Mouse (Mus musculus): ENCODE data around the gene Rnf220. TPM values are rescaled to one million over a fixed set of nuclear protein-coding genes. Genes with fewer than 3 reads are reported as not detected.

Gene Rnf220
- polyA plus RNA-seq, 1 experiment from 2014 or later: 92.3 TPM

- Histone ChIP-seq H3K27me3 (ENCODE audit: control insufficient read depth, insufficient read depth, low read length) (no peaks in the 10 kb centered on the region; the same call in 1 of the 2 replicates), H3K4me1 (replicated peaks; ENCODE audit: control insufficient read depth, insufficient read depth, low read length) (peaks cover 5% of the 10 kb centered on the region; the same call in 1 of the 2 replicates), H3K9me3 (ENCODE audit: control insufficient read depth, low read length) (no peaks in the 10 kb centered on the region)
Observed at GRCm38 (mm10) chr4:117476355-117476754, 20.5 kb downstream of the Rnf220 start.

GRCm38 (mm10) chr4:117473985-117474354 lies 22.9 kb downstream of the Rnf220 start:
- H3K36me3 ChIP-seq (ENCODE audit: control insufficient read depth, insufficient read depth, low read length): no peaks in the 10 kb centered on the region
- no peak overlapping the region for H3K9ac ChIP-seq (ENCODE audit: low read length)
- no peak overlapping the region for H3K4me2 ChIP-seq (ENCODE audit: low read depth, low read length, severe bottlenecking)
- no peak overlapping the region for H3K27ac ChIP-seq (ENCODE audit: low read depth, low read length)
- no peaks in the 10 kb centered on the region; the same call in 1 of the 2 replicates for H3K27me3 ChIP-seq (ENCODE audit: control insufficient read depth, insufficient read depth, low read length)
- H3K9me3 ChIP-seq (ENCODE audit: control insufficient read depth, low read length): no peaks in the 10 kb centered on the region
- DNase-seq (ENCODE audit: low spot score): no peak
- no peak overlapping the region for H3K4me3 ChIP-seq (ENCODE audit: low read depth, low read length)
- ATAC-seq (replicated peaks; ENCODE audit: low FRiP score): no peak
- no peaks in the 10 kb centered on the region for H3K4me1 ChIP-seq (replicated peaks; ENCODE audit: control insufficient read depth, insufficient read depth, low read length)

More at GRCm38 (mm10) chr4:117476355-117476754, 20.5 kb downstream of the Rnf220 start:
- Histone ChIP-seq H3K27ac (ENCODE audit: low read depth, low read length) (no peak overlapping the region), H3K9ac (ENCODE audit: low read length) (no peak overlapping the region), H3K4me2 (ENCODE audit: low read depth, low read length, severe bottlenecking) (no peak overlapping the region), H3K36me3 (ENCODE audit: control insufficient read depth, insufficient read depth, low read length) (no peaks in the 10 kb centered on the region), H3K4me3 (ENCODE audit: low read depth, low read length) (no peak overlapping the region)
- ATAC-seq (replicated peaks; ENCODE audit: low FRiP score): no peak
- DNase-seq (ENCODE audit: low spot score): no peak

GRCm38 (mm10) chr4:117473291-117473984 lies 23.4 kb downstream of the Rnf220 start:
- ATAC-seq (replicated peaks; ENCODE audit: low FRiP score) (no peak), DNase-seq (ENCODE audit: low spot score) (no peak)
- Histone ChIP-seq H3K27me3 (ENCODE audit: control insufficient read depth, insufficient read depth, low read length) (no peaks in the 10 kb centered on the region; the same call in 1 of the 2 replicates), H3K9me3 (ENCODE audit: control insufficient read depth, low read length) (no peaks in the 10 kb centered on the region), H3K9ac (ENCODE audit: low read length) (no peak overlapping the region), H3K36me3 (ENCODE audit: control insufficient read depth, insufficient read depth, low read length) (no peaks in the 10 kb centered on the region), H3K4me3 (ENCODE audit: low read depth, low read length) (no peak overlapping the region), H3K4me1 (replicated peaks; ENCODE audit: control insufficient read depth, insufficient read depth, low read length) (no peaks in the 10 kb centered on the region), H3K4me2 (ENCODE audit: low read depth, low read length, severe bottlenecking) (no peak overlapping the region), H3K27ac (ENCODE audit: low read depth, low read length) (no peak overlapping the region)
- whole genome bisulfite sequencing: 60% methylated on average over 14 of the region's 14 CpGs

- no peak overlapping the region for H3K9ac ChIP-seq (ENCODE audit: low read length)
- peaks cover 7% of the 10 kb centered on the region; the same call in 1 of the 2 replicates for H3K4me1 ChIP-seq (replicated peaks; ENCODE audit: control insufficient read depth, insufficient read depth, low read length)
- DNase-seq (ENCODE audit: low spot score): no peak
- H3K4me2 ChIP-seq (ENCODE audit: low read depth, low read length, severe bottlenecking): no peak overlapping the region
- no peak overlapping the region for H3K27ac ChIP-seq (ENCODE audit: low read depth, low read length)
- WGBS: 80% methylated on average over 4 of the region's 4 CpGs
- no peaks in the 10 kb centered on the region for H3K36me3 ChIP-seq (ENCODE audit: control insufficient read depth, insufficient read depth, low read length)
- no peaks in the 10 kb centered on the region for H3K9me3 ChIP-seq (ENCODE audit: control insufficient read depth, low read length)
- no peak for ATAC-seq (replicated peaks; ENCODE audit: low FRiP score)
- no peak overlapping the region for H3K4me3 ChIP-seq (ENCODE audit: low read depth, low read length)
- no peaks in the 10 kb centered on the region; the same call in 1 of the 2 replicates for H3K27me3 ChIP-seq (ENCODE audit: control insufficient read depth, insufficient read depth, low read length)
Observed at GRCm38 (mm10) chr4:117469471-117469870, 27.4 kb downstream of the Rnf220 start.

- Histone ChIP-seq H3K4me2 (ENCODE audit: low read depth, low read length, severe bottlenecking) (no peak overlapping the region), H3K36me3 (ENCODE audit: control insufficient read depth, insufficient read depth, low read length) (no peaks in the 10 kb centered on the region), H3K27me3 (ENCODE audit: control insufficient read depth, insufficient read depth, low read length) (no peaks in the 10 kb centered on the region; the same call in 1 of the 2 replicates), H3K9me3 (ENCODE audit: control insufficient read depth, low read length) (no peaks in the 10 kb centered on the region), H3K27ac (ENCODE audit: low read depth, low read length) (no peak overlapping the region), H3K9ac (ENCODE audit: low read length) (no peak overlapping the region), H3K4me3 (ENCODE audit: low read depth, low read length) (no peak overlapping the region), H3K4me1 (replicated peaks; ENCODE audit: control insufficient read depth, insufficient read depth, low read length) (peaks cover 7% of the 10 kb centered on the region; the same call in 1 of the 2 replicates)
- ATAC-seq (replicated peaks; ENCODE audit: low FRiP score) (no peak), DNase-seq (ENCODE audit: low spot score) (no peak)
- WGBS: 91% methylated on average over 7 of the region's 7 CpGs
Observed at GRCm38 (mm10) chr4:117467936-117468335, 28.9 kb downstream of the Rnf220 start.

GRCm38 (mm10) chr4:117449151-117449550 lies 47.7 kb downstream of the Rnf220 start:
- no peak for ATAC-seq (replicated peaks; ENCODE audit: low FRiP score)
- Histone ChIP-seq H3K4me3 (ENCODE audit: low read depth, low read length) (no peak overlapping the region), H3K9ac (ENCODE audit: low read length) (no peak overlapping the region), H3K4me2 (ENCODE audit: low read depth, low read length, severe bottlenecking) (no peak overlapping the region), H3K4me1 (replicated peaks; ENCODE audit: control insufficient read depth, insufficient read depth, low read length) (no peaks in the 10 kb centered on the region), H3K9me3 (ENCODE audit: control insufficient read depth, low read length) (no peaks in the 10 kb centered on the region), H3K27ac (ENCODE audit: low read depth, low read length) (no peak overlapping the region), H3K36me3 (ENCODE audit: control insufficient read depth, insufficient read depth, low read length) (no peaks in the 10 kb centered on the region), H3K27me3 (ENCODE audit: control insufficient read depth, insufficient read depth, low read length) (no peaks in the 10 kb centered on the region)
- WGBS: 95% methylated on average over 1 of the region's 1 CpGs
- no peak for DNase-seq (ENCODE audit: low spot score)

GRCm38 (mm10) chr4:117447926-117448325 lies 48.9 kb downstream of the Rnf220 start:
- ATAC-seq (replicated peaks; ENCODE audit: low FRiP score) (no peak), DNase-seq (ENCODE audit: low spot score) (no peak)
- Histone ChIP-seq H3K9me3 (ENCODE audit: control insufficient read depth, low read length) (no peaks in the 10 kb centered on the region), H3K36me3 (ENCODE audit: control insufficient read depth, insufficient read depth, low read length) (no peaks in the 10 kb centered on the region), H3K4me2 (ENCODE audit: low read depth, low read length, severe bottlenecking) (no peak overlapping the region), H3K9ac (ENCODE audit: low read length) (no peak overlapping the region), H3K27ac (ENCODE audit: low read depth, low read length) (no peak overlapping the region), H3K4me1 (replicated peaks; ENCODE audit: control insufficient read depth, insufficient read depth, low read length) (no peaks in the 10 kb centered on the region), H3K4me3 (ENCODE audit: low read depth, low read length) (no peak overlapping the region), H3K27me3 (ENCODE audit: control insufficient read depth, insufficient read depth, low read length) (no peaks in the 10 kb centered on the region)
- 90% methylated on average over 3 of the region's 3 CpGs for WGBS

GRCm38 (mm10) chr4:117445516-117446207 lies 51.2 kb downstream of the Rnf220 start:
- no peaks in the 10 kb centered on the region for H3K27me3 ChIP-seq (ENCODE audit: control insufficient read depth, insufficient read depth, low read length)
- DNase-seq (ENCODE audit: low spot score) (no peak), ATAC-seq (replicated peaks; ENCODE audit: low FRiP score) (no peak)
- H3K27ac ChIP-seq (ENCODE audit: low read depth, low read length): no peak overlapping the region
- no peak overlapping the region for H3K4me3 ChIP-seq (ENCODE audit: low read depth, low read length)
- no peaks in the 10 kb centered on the region for H3K4me1 ChIP-seq (replicated peaks; ENCODE audit: control insufficient read depth, insufficient read depth, low read length)
- no peak overlapping the region for H3K4me2 ChIP-seq (ENCODE audit: low read depth, low read length, severe bottlenecking)
- 86% methylated on average over 19 of the region's 19 CpGs for WGBS
- no peaks in the 10 kb centered on the region for H3K9me3 ChIP-seq (ENCODE audit: control insufficient read depth, low read length)
- H3K36me3 ChIP-seq (ENCODE audit: control insufficient read depth, insufficient read depth, low read length): no peaks in the 10 kb centered on the region
- no peak overlapping the region for H3K9ac ChIP-seq (ENCODE audit: low read length)
